Mouse (Mus musculus) MEL (cell line): Measurements from ENCODE around the gene Snapin. TPM values are rescaled to one million over a fixed set of nuclear protein-coding genes. Genes with fewer than 3 reads are reported as not detected.

ENCODE experiments used
- DNase-seq: peaks from one replicate; pipeline ENCODE4 v3.0.0; 2011; ENCODE audit warnings: low read depth, low spot score
- H3K27ac ChIP-seq: 2 replicates; pipeline ENCODE4 v1.5.1; 2012; ENCODE audit warnings: low read depth, mild to moderate bottlenecking, control low read depth, low read length, moderate library complexity; ENCODE audit not compliant: control insufficient read depth
- H3K27me3 ChIP-seq, 2 experiments: fragments of 150-350 bp in 1 of 2; sonication (generic) in 1 of 2; 2 replicates each; pipeline ENCODE4 v1.6.1; 2012; ENCODE audit warnings: low read length in 2 of 2, mild to moderate bottlenecking in 2 of 2, improper control_type of control experiment in 1 of 2, moderate library complexity in 1 of 2; ENCODE audit not compliant: insufficient read depth in 2 of 2, control insufficient read depth in 1 of 2
- H3K36me3 ChIP-seq, 2 experiments: 2 replicates each; pipeline ENCODE4 v1.6.1; 2012 to 2014; ENCODE audit warnings: low read length in 2 of 2, improper control_type of control experiment in 1 of 2, inconsistent platforms in 1 of 2, mild to moderate bottlenecking in 1 of 2; ENCODE audit not compliant: insufficient read depth in 2 of 2, control insufficient read depth in 1 of 2
- H3K4me1 ChIP-seq, 2 experiments: fragments of 150-350 bp in 1 of 2; sonication (generic) in 1 of 2; 2 replicates each; pipeline ENCODE4 v1.6.1; 2012; ENCODE audit warnings: low read length in 2 of 2, improper control_type of control experiment in 1 of 2, mild to moderate bottlenecking in 1 of 2; ENCODE audit not compliant: insufficient read depth in 2 of 2, control insufficient read depth in 1 of 2
- H3K4me3 ChIP-seq, 2 experiments: fragments of 150-350 bp in 1 of 2; sonication (generic) in 1 of 2; 2 replicates each; pipeline ENCODE4 v1.5.1; 2012; ENCODE audit warnings: low read depth in 2 of 2, low read length in 2 of 2, mild to moderate bottlenecking in 2 of 2, moderate library complexity in 2 of 2, control low read depth in 1 of 2, improper control_type of control experiment in 1 of 2; ENCODE audit not compliant: control insufficient read depth in 1 of 2, insufficient read depth in 1 of 2
- H3K79me2 ChIP-seq: 2 replicates; pipeline ENCODE4 v1.6.1; 2012; ENCODE audit warnings: mild to moderate bottlenecking, low read length, moderate library complexity; ENCODE audit not compliant: control insufficient read depth, poor library complexity, insufficient read depth
- H3K9ac ChIP-seq: 2 replicates; pipeline ENCODE4 v1.6.1; 2012; ENCODE audit warnings: low read depth, mild to moderate bottlenecking, control low read depth, low read length, moderate library complexity; ENCODE audit not compliant: control insufficient read depth, poor library complexity, severe bottlenecking
- H3K9me3 ChIP-seq: fragments of 150-350 bp; sonication (generic); replicated peaks from 2 replicates; pipeline ENCODE4 v1.6.1; 2012; ENCODE audit warnings: mild to moderate bottlenecking, low read length, improper control_type of control experiment, moderate library complexity; ENCODE audit not compliant: insufficient read depth
- BHLHE40 ChIP-seq: IDR thresholded peaks from 2 replicates; pipeline ENCODE4 v1.6.1; 2012; ENCODE audit warnings: low read depth, mild to moderate bottlenecking, inconsistent platforms, low read length, improper control_type of control experiment, borderline replicate concordance
- CTCF ChIP-seq, 3 experiments: IDR thresholded peaks in 2 of 3; conservative IDR thresholded peaks in 1 of 3; 2 replicates each; pipeline ENCODE4 v1.5.1; 2011 to 2012; ENCODE audit warnings: low read length in 3 of 3, low read depth in 2 of 3, mild to moderate bottlenecking in 2 of 3, improper control_type of control experiment in 1 of 3, inconsistent platforms in 1 of 3, mixed read lengths in 1 of 3, moderate library complexity in 1 of 3; ENCODE audit not compliant: control insufficient read depth in 1 of 3, insufficient read depth in 1 of 3, poor library complexity in 1 of 3, severe bottlenecking in 1 of 3
- E2F4 ChIP-seq: IDR thresholded peaks from 2 replicates; pipeline ENCODE4 v1.6.1; 2011; ENCODE audit warnings: low read depth, low read length, improper control_type of control experiment, borderline replicate concordance
- ELF1 ChIP-seq: IDR thresholded peaks from 2 replicates; pipeline ENCODE4 v1.6.1; 2014; ENCODE audit warnings: low read depth, mild to moderate bottlenecking, inconsistent platforms, low read length, improper control_type of control experiment, moderate library complexity
- ETS1 ChIP-seq: IDR thresholded peaks from 2 replicates; pipeline ENCODE4 v1.6.1; 2012; ENCODE audit warnings: low read depth, mild to moderate bottlenecking, inconsistent platforms, low read length, improper control_type of control experiment, moderate library complexity
- GABPA ChIP-seq: IDR thresholded peaks from 2 replicates; pipeline ENCODE4 v1.6.1; 2012; ENCODE audit warnings: low read depth, mild to moderate bottlenecking, inconsistent platforms, low read length, improper control_type of control experiment, moderate library complexity
- GATA1 ChIP-seq: IDR thresholded peaks from 2 replicates; pipeline ENCODE4 v1.6.1; 2011; ENCODE audit warnings: low read depth, low read length, improper control_type of control experiment
- JUND ChIP-seq: IDR thresholded peaks from 2 replicates; pipeline ENCODE4 v1.6.1; 2011; ENCODE audit warnings: low read depth, mild to moderate bottlenecking, improper control_type of control experiment, low read length
- MAFK ChIP-seq: IDR thresholded peaks from 2 replicates; pipeline ENCODE4 v1.6.1; 2011; ENCODE audit warnings: low read depth, mild to moderate bottlenecking, low read length, improper control_type of control experiment, borderline replicate concordance
- MAZ ChIP-seq: IDR thresholded peaks from 2 replicates; pipeline ENCODE4 v1.6.1; 2012; ENCODE audit warnings: low read depth, mild to moderate bottlenecking, inconsistent platforms, low read length, improper control_type of control experiment
- MEF2A ChIP-seq: IDR thresholded peaks from 2 replicates; pipeline ENCODE4 v1.6.1; 2014; ENCODE audit warnings: low read depth, mild to moderate bottlenecking, inconsistent platforms, low read length, improper control_type of control experiment; ENCODE audit not compliant: poor library complexity, insufficient replicate concordance, severe bottlenecking; ENCODE audit errors: extremely low read depth
- POLR2A ChIP-seq, 2 experiments: IDR thresholded peaks; 2 replicates each; pipeline ENCODE4 v1.6.1; 2011 to 2012; ENCODE audit warnings: low read length in 2 of 2, mild to moderate bottlenecking in 2 of 2, control low read depth in 1 of 2, improper control_type of control experiment in 1 of 2, low read depth in 1 of 2, moderate library complexity in 1 of 2; ENCODE audit not compliant: control insufficient read depth in 1 of 2, insufficient read depth in 1 of 2, poor library complexity in 1 of 2
- POLR2AphosphoS5 ChIP-seq: IDR thresholded peaks from 2 replicates; pipeline ENCODE4 v1.6.1; 2012; ENCODE audit warnings: low read depth, borderline replicate concordance, mild to moderate bottlenecking, inconsistent platforms, low read length, moderate library complexity, mixed read lengths
- RAD21 ChIP-seq: IDR thresholded peaks from 2 replicates; pipeline ENCODE4 v1.6.1; 2011; ENCODE audit warnings: mild to moderate bottlenecking, low read depth, low read length, improper control_type of control experiment
- SIN3A ChIP-seq: IDR thresholded peaks from 2 replicates; pipeline ENCODE4 v1.6.1; 2012; ENCODE audit warnings: low read length, improper control_type of control experiment, inconsistent platforms
- SMC3 ChIP-seq: IDR thresholded peaks from 2 replicates; pipeline ENCODE4 v1.6.1; 2011; ENCODE audit warnings: low read depth, low read length, improper control_type of control experiment
- TAL1 ChIP-seq: IDR thresholded peaks from 2 replicates; pipeline ENCODE4 v1.6.1; 2012; ENCODE audit warnings: mild to moderate bottlenecking, inconsistent platforms, low read length, moderate library complexity, mixed read lengths
- TCF12 ChIP-seq: IDR thresholded peaks from 2 replicates; pipeline ENCODE4 v1.6.1; 2014; ENCODE audit warnings: low read depth, mild to moderate bottlenecking, inconsistent platforms, low read length, improper control_type of control experiment, moderate library complexity
- USF1 ChIP-seq: IDR thresholded peaks from 2 replicates; pipeline ENCODE4 v1.6.1; 2014; ENCODE audit warnings: low read depth, mild to moderate bottlenecking, inconsistent platforms, low read length, improper control_type of control experiment, moderate library complexity
- ZC3H11A ChIP-seq: IDR thresholded peaks from 2 replicates; pipeline ENCODE4 v1.6.1; 2012; ENCODE audit warnings: low read depth, mild to moderate bottlenecking, inconsistent platforms, low read length, improper control_type of control experiment
- polyA plus RNA-seq, 2 experiments: library from polyadenylated mRNA; stranded (reverse) in 1 of 2; unstranded in 1 of 2; fragments of >175 nt in 1 of 2; fragments of >200 nt in 1 of 2; gene quantifications; 2 replicates each; pipeline versions ENCODE4 v1.2.1 to v1.2.4; 2012; ENCODE audit warnings: low replicate concordance in 2 of 2, low read depth in 1 of 2; ENCODE audit not compliant: insufficient read length in 2 of 2, insufficient read depth in 1 of 2, missing spikeins in 1 of 2
- total RNA-seq: library from RNA; depleted of rRNA; stranded (reverse); fragments of 300-350 nt; gene quantifications from 2 replicates; pipeline ENCODE4 v1.2.3, GENCODE M21; 2012

Gene Snapin
- total and polyA plus RNA-seq, 3 experiments: 24.5 to 46.8 TPM; not detected in 1

- no peak for DNase-seq
- no peaks in the 10 kb centered on the region for H3K9me3 ChIP-seq
- H3K27ac ChIP-seq: no peak overlapping the region
- H3K4me1 ChIP-seq: no peaks in the 10 kb centered on the region
- no peaks in the 10 kb centered on the region for H3K79me2 ChIP-seq
- TF ChIP-seq GABPA (no peak), SMC3 (no peak), TCF12 (no peak), MAFK (no peak), TAL1 (no peak), JUND (no peak), ZC3H11A (no peak), CTCF (IDR thresholded peaks at IDR 0.05 in 2 of 3, conservative IDR thresholded peaks at IDR 0.05 in 1 of 3; ENCODE audit: control insufficient read depth in 1 of 3, insufficient read depth in 1 of 3, low read depth in 2 of 3, low read length in 3 of 3, poor library complexity in 1 of 3, severe bottlenecking in 1 of 3) (no peak), RAD21 (no peak)
- H3K9ac ChIP-seq: no peak overlapping the region
- H3K36me3 ChIP-seq: no peaks in the 10 kb centered on the region
- no peak overlapping the region for H3K4me3 ChIP-seq
- peaks cover 8 to 13% of the 10 kb centered on the region in 2 experiments for H3K27me3 ChIP-seq
Observed at GRCm38 (mm10) chr3:90460315-90460714, 30.5 kb downstream of the Snapin start.

- H3K9ac ChIP-seq: no peak overlapping the region
- H3K27me3 ChIP-seq: peaks cover 8 to 13% of the 10 kb centered on the region in 2 experiments
Observed at GRCm38 (mm10) chr3:90459727-90460126, 31.1 kb downstream of the Snapin start.

GRCm38 (mm10) chr3:90454931-90455330, 35.9 kb downstream of the Snapin start:
- H3K79me2 ChIP-seq: no peaks in the 10 kb centered on the region
- H3K4me1 ChIP-seq: peaks cover 0 to 4% of the 10 kb centered on the region in 2 experiments; a peak in 1 of 4 replicates
- peaks cover 1 to 3% of the 10 kb centered on the region in 2 experiments for H3K27me3 ChIP-seq
- DNase-seq: no peak
- no peaks in the 10 kb centered on the region for H3K9me3 ChIP-seq
- no peak overlapping the region for H3K27ac ChIP-seq
- no peak overlapping the region for H3K4me3 ChIP-seq
- 0 out of 4 replicates have a peak, but pooled peaks cover 0 to 2% of the 10 kb centered on the region in 2 experiments for H3K36me3 ChIP-seq
- no peak overlapping the region for H3K9ac ChIP-seq
- TF ChIP-seq POLR2A (IDR thresholded peaks at IDR 0.05; ENCODE audit: control insufficient read depth in 1 of 2, insufficient read depth in 1 of 2, low read depth in 1 of 2, low read length in 2 of 2, poor library complexity in 1 of 2): no peak

More at GRCm38 (mm10) chr3:90459727-90460126, 31.1 kb downstream of the Snapin start:
- Histone ChIP-seq H3K4me3 (no peak overlapping the region), H3K9me3 (no peaks in the 10 kb centered on the region), H3K4me1 (no peaks in the 10 kb centered on the region), H3K27ac (no peak overlapping the region), H3K36me3 (no peaks in the 10 kb centered on the region)
- DNase-seq: no peak
- TF ChIP-seq CTCF (IDR thresholded peaks at IDR 0.05 in 2 of 3, conservative IDR thresholded peaks at IDR 0.05 in 1 of 3; ENCODE audit: control insufficient read depth in 1 of 3, insufficient read depth in 1 of 3, low read depth in 2 of 3, low read length in 3 of 3, poor library complexity in 1 of 3, severe bottlenecking in 1 of 3): no peak
- TF ChIP-seq GATA1: no peak
- no peak for TF ChIP-seq USF1
- no peak for TF ChIP-seq BHLHE40
- no peak for TF ChIP-seq E2F4
- TF ChIP-seq ELF1: no peak
- TF ChIP-seq ETS1: no peak
- TF ChIP-seq MAZ: no peak
- TF ChIP-seq POLR2AphosphoS5: no peak
- TF ChIP-seq SMC3: no peak
- no peak for TF ChIP-seq MAFK
- TF ChIP-seq SIN3A: no peak
- TF ChIP-seq MEF2A: no peak
- TF ChIP-seq, all 39 proteins: peak for 0
- H3K79me2 ChIP-seq: no peaks in the 10 kb centered on the region
